Mouse (Mus musculus): ENCODE measurements at regions not wholly inside any gene's neighbourhood (a gene's known extent, or its start where the extent isn't known, plus 50 kb on each side); places are given as distances from the start of the nearest gene placed in this dataset.
"Not testable (repeated sequence)": the region's sequence is repeated elsewhere in the genome, so short reads cannot be mapped to it uniquely, and the experiment has no call there.

DNA sequence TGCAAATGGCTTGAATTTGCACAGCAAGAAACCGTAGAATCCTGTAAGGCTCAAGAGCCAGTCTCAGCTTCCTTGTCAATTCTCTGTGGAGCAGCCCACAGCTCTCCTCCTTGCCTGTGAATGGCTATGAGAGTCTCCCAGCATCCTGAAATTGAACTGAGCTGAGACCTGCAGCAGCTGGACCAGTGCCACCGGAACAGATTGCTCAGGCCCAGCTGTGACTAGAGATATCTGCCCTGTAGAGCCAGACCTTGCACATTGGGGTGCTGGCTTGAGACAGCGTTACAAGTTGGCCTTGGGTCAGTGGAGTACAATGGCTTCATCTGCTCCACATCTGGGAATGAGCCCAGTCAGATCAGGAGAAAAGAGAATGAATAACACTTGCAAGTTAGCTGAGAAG lies 390.6 kb downstream of the Tcerg1l start:
- Histone ChIP-seq H3K79me3 (ENCODE audit: low read depth) (no peaks in the 10 kb centered on the region), H3ac (ENCODE audit: control insufficient read depth, insufficient read length, low read depth) (no peak overlapping the region), H3K4me3 (ENCODE audit: insufficient read depth, poor library complexity, severe bottlenecking) (no peak overlapping the region), H3K27me3 (ENCODE audit: control insufficient read depth, insufficient read depth, insufficient read length) (no peaks in the 10 kb centered on the region), H3K79me2 (ENCODE audit: control insufficient read depth, insufficient read depth) (no peaks in the 10 kb centered on the region), H3K36me3 (ENCODE audit: control insufficient read depth, insufficient read depth) (no peaks in the 10 kb centered on the region)
- no peak for TF ChIP-seq CEBPB (IDR thresholded peaks at IDR 0.05; ENCODE audit: low read depth)
- TF ChIP-seq FOSL1 (IDR thresholded peaks at IDR 0.05; ENCODE audit: insufficient read depth, low read length, poor library complexity, severe bottlenecking): no peak

DNA sequence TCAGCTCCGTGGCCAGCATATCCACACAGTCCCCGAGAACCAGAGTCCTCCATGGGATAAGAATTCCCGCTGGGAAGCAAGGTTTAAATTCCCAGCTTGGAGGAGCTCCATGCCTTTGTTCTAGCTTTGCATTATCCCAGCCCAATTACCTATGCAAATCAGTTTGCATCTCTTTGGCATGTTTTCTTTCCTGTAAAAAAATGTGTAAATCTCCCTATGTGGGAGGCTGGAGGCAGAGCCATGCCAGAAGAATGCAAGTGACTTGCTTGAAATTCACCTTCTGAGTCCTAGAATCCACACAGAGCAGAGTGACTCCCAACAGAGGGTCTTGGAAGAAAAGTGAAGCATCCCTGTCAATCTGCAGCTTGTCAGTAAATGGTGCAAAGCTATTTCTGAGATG lies 388.9 kb downstream of the Tcerg1l start:
- no peaks in the 10 kb centered on the region for H3K36me3 ChIP-seq (ENCODE audit: control insufficient read depth, insufficient read depth)
- no peaks in the 10 kb centered on the region for H3K79me3 ChIP-seq (ENCODE audit: low read depth)
- H3K79me2 ChIP-seq (ENCODE audit: control insufficient read depth, insufficient read depth): no peaks in the 10 kb centered on the region
- no peaks in the 10 kb centered on the region for H3K27me3 ChIP-seq (ENCODE audit: control insufficient read depth, insufficient read depth, insufficient read length)
- no peak overlapping the region for H3ac ChIP-seq (ENCODE audit: control insufficient read depth, insufficient read length, low read depth)
- no peak overlapping the region for H3K4me3 ChIP-seq (ENCODE audit: insufficient read depth, poor library complexity, severe bottlenecking)
- TF ChIP-seq CEBPB (IDR thresholded peaks at IDR 0.05; ENCODE audit: low read depth) (no peak), FOSL1 (IDR thresholded peaks at IDR 0.05; ENCODE audit: insufficient read depth, low read length, poor library complexity, severe bottlenecking) (no peak), MYOD1 (IDR thresholded peaks at IDR 0.05; ENCODE audit: control insufficient read depth, insufficient read length, low read depth) (no peak), MYOG (IDR thresholded peaks at IDR 0.05; ENCODE audit: control insufficient read depth, extremely low read depth, insufficient read length) (no peak), MAX (IDR thresholded peaks at IDR 0.05) (no peak), CTCF (IDR thresholded peaks at IDR 0.05; ENCODE audit: control insufficient read depth, insufficient read depth, insufficient read length) (no peak), USF1 (IDR thresholded peaks at IDR 0.05; ENCODE audit: low read depth) (no peak)

GRCm38 (mm10) chr7:138024021-138024420 lies 373.5 kb downstream of the Tcerg1l start:
- not testable (repeated sequence) for H3K79me3 ChIP-seq (ENCODE audit: low read depth); H3K79me2 ChIP-seq (ENCODE audit: control insufficient read depth, insufficient read depth); H3ac ChIP-seq (ENCODE audit: control insufficient read depth, insufficient read length, low read depth); H3K4me3 ChIP-seq (ENCODE audit: insufficient read depth, poor library complexity, severe bottlenecking); H3K27me3 ChIP-seq (ENCODE audit: control insufficient read depth, insufficient read depth, insufficient read length); H3K36me3 ChIP-seq (ENCODE audit: control insufficient read depth, insufficient read depth)

- no peaks in the 10 kb centered on the region for H3K27me3 ChIP-seq (ENCODE audit: control insufficient read depth, insufficient read depth, insufficient read length)
- no peaks in the 10 kb centered on the region for H3K36me3 ChIP-seq (ENCODE audit: control insufficient read depth, insufficient read depth)
- no peak overlapping the region for H3K4me3 ChIP-seq (ENCODE audit: insufficient read depth, poor library complexity, severe bottlenecking)
- no peaks in the 10 kb centered on the region for H3K79me2 ChIP-seq (ENCODE audit: control insufficient read depth, insufficient read depth)
- no peak overlapping the region for H3ac ChIP-seq (ENCODE audit: control insufficient read depth, insufficient read length, low read depth)
- H3K79me3 ChIP-seq (ENCODE audit: low read depth): no peaks in the 10 kb centered on the region
- TF ChIP-seq CEBPB (IDR thresholded peaks at IDR 0.05; ENCODE audit: low read depth): no peak
- no peak for TF ChIP-seq MYOG (IDR thresholded peaks at IDR 0.05; ENCODE audit: control insufficient read depth, extremely low read depth, insufficient read length)
- TF ChIP-seq MAX (IDR thresholded peaks at IDR 0.05): no peak
- no peak for TF ChIP-seq FOSL1 (IDR thresholded peaks at IDR 0.05; ENCODE audit: insufficient read depth, low read length, poor library complexity, severe bottlenecking)
- no peak for TF ChIP-seq MYOD1 (IDR thresholded peaks at IDR 0.05; ENCODE audit: control insufficient read depth, insufficient read length, low read depth)
- TF ChIP-seq CTCF (IDR thresholded peaks at IDR 0.05; ENCODE audit: control insufficient read depth, insufficient read depth, insufficient read length): no peak
- no peak for TF ChIP-seq USF1 (IDR thresholded peaks at IDR 0.05; ENCODE audit: low read depth)
Measured at GRCm38 (mm10) chr7:138051696-138052095, 345.8 kb downstream of the Tcerg1l start.

GRCm38 (mm10) chr7:138054756-138055155 lies 342.8 kb downstream of the Tcerg1l start:
- Histone ChIP-seq H3K4me3 (ENCODE audit: insufficient read depth, poor library complexity, severe bottlenecking) (no peak overlapping the region), H3K79me3 (ENCODE audit: low read depth) (no peaks in the 10 kb centered on the region), H3K27me3 (ENCODE audit: control insufficient read depth, insufficient read depth, insufficient read length) (no peaks in the 10 kb centered on the region), H3K36me3 (ENCODE audit: control insufficient read depth, insufficient read depth) (no peaks in the 10 kb centered on the region), H3K79me2 (ENCODE audit: control insufficient read depth, insufficient read depth) (no peaks in the 10 kb centered on the region), H3ac (ENCODE audit: control insufficient read depth, insufficient read length, low read depth) (no peak overlapping the region)
- TF ChIP-seq CTCF (IDR thresholded peaks at IDR 0.05; ENCODE audit: control insufficient read depth, insufficient read depth, insufficient read length) (no peak), CEBPB (IDR thresholded peaks at IDR 0.05; ENCODE audit: low read depth) (no peak), MYOD1 (IDR thresholded peaks at IDR 0.05; ENCODE audit: control insufficient read depth, insufficient read length, low read depth) (no peak), MYOG (IDR thresholded peaks at IDR 0.05; ENCODE audit: control insufficient read depth, extremely low read depth, insufficient read length) (no peak), MAX (IDR thresholded peaks at IDR 0.05) (no peak), USF1 (IDR thresholded peaks at IDR 0.05; ENCODE audit: low read depth) (no peak), FOSL1 (IDR thresholded peaks at IDR 0.05; ENCODE audit: insufficient read depth, low read length, poor library complexity, severe bottlenecking) (no peak)

GRCm38 (mm10) chr7:138061116-138061515 lies 336.4 kb downstream of the Tcerg1l start:
- TF ChIP-seq MYOD1 (IDR thresholded peaks at IDR 0.05; ENCODE audit: control insufficient read depth, insufficient read length, low read depth) (no peak), CTCF (IDR thresholded peaks at IDR 0.05; ENCODE audit: control insufficient read depth, insufficient read depth, insufficient read length) (no peak), MYOG (IDR thresholded peaks at IDR 0.05; ENCODE audit: control insufficient read depth, extremely low read depth, insufficient read length) (no peak), MAX (IDR thresholded peaks at IDR 0.05) (no peak), USF1 (IDR thresholded peaks at IDR 0.05; ENCODE audit: low read depth) (no peak), CEBPB (IDR thresholded peaks at IDR 0.05; ENCODE audit: low read depth) (no peak), FOSL1 (IDR thresholded peaks at IDR 0.05; ENCODE audit: insufficient read depth, low read length, poor library complexity, severe bottlenecking) (no peak)
- no peaks in the 10 kb centered on the region for H3K79me2 ChIP-seq (ENCODE audit: control insufficient read depth, insufficient read depth)
- H3K79me3 ChIP-seq (ENCODE audit: low read depth): no peaks in the 10 kb centered on the region

More at GRCm38 (mm10) chr7:138061116-138061515, 336.4 kb downstream of the Tcerg1l start:
- Histone ChIP-seq H3K27me3 (ENCODE audit: control insufficient read depth, insufficient read depth, insufficient read length) (no peaks in the 10 kb centered on the region), H3K4me3 (ENCODE audit: insufficient read depth, poor library complexity, severe bottlenecking) (no peak overlapping the region), H3ac (ENCODE audit: control insufficient read depth, insufficient read length, low read depth) (no peak overlapping the region), H3K36me3 (ENCODE audit: control insufficient read depth, insufficient read depth) (no peaks in the 10 kb centered on the region)

Data from C2C12 (cell line).